Mouse (Mus musculus) macrophage (primary cell): ENCODE measurements around the gene Dnajc5. TPM values are rescaled to one million over a fixed set of nuclear protein-coding genes. Genes with fewer than 3 reads are reported as not detected.
A peak's percentile ranks its signal among the peaks of the same experiment; 100 is the strongest.

ENCODE experiments used
- H3K27ac ChIP-seq: fragments of 350-480 bp; formaldehyde crosslinking; 2 replicates; pipeline ENCODE4 v1.9.0; 2021
- H3K36me3 ChIP-seq: fragments of 350-480 bp; formaldehyde crosslinking; 2 replicates; pipeline ENCODE4 v1.9.0; 2021; ENCODE audit errors: inconsistent target
- H3K4me3 ChIP-seq: fragments of 350-480 bp; formaldehyde crosslinking; 2 replicates; pipeline ENCODE4 v1.9.0; 2021; ENCODE audit errors: inconsistent target
- H3K79me2 ChIP-seq: fragments of 350-480 bp; formaldehyde crosslinking; 2 replicates; pipeline ENCODE4 v1.9.0; 2021; ENCODE audit errors: inconsistent target
- WGBS: methylation state at CpG from one replicate; pipeline ENCODE4 v1.1.7; 2026; ENCODE audit warnings: inconsistent platforms; ENCODE audit not compliant: missing documents; 5-methylcytosine and 5-hydroxymethylcytosine counted together
- polyA plus RNA-seq: library from polyadenylated mRNA; stranded (reverse); fragments of 250-400 nt; gene quantifications from 3 replicates; pipeline ENCODE4 v1.2.4, GENCODE M21; 2018; ENCODE audit warnings: inconsistent platforms

Dnajc5 gene
- polyA plus RNA-seq, 1 experiment from 2014 or later = 50.7 TPM

DNA sequence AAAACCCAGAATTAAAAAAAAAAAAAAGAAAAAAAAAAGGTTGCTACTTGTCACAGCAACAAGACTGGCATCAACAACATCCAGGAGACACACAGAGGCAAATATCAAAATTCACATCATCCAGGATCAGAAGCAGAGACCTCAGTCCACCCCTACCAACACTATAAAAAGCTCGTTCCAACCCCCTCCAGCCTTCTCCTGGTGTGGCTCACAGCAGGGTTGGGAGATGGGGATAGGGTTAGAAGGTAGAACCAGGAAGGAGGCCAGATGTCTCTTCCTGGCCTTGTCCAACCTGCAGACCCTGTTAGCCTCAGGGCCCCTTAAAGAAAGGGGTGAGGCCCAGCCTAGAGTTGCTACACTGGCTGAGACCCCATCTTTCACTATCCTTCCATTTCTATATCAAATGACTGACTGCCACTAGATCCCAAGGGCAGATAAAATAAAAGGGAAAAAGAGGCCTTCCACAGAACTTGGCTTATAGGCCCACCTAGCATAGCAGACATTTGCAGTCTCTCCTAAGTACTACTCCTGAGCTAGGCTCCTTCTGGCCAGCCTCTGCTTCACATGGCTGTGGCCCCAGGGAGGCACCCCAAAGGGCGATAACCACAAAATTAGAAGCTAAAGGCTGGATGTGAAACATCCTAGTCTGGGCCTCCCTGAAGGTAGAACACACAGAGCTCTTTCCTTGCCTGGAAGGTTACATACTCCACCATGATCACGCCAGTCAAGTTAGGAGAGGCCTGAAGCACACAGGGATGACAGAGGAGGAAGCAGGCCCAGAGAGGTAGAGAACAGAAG lies 63.4 kb downstream of the Dnajc5 start:
- Histone ChIP-seq H3K36me3 (peaks cover 30% of the 10 kb centered on the region), H3K79me2 (peaks cover 23% of the 10 kb centered on the region), H3K27ac (no peak overlapping the region), H3K4me3 (no peak overlapping the region)
- WGBS = 96% methylated on average over 3 of the region's 3 CpGs

DNA sequence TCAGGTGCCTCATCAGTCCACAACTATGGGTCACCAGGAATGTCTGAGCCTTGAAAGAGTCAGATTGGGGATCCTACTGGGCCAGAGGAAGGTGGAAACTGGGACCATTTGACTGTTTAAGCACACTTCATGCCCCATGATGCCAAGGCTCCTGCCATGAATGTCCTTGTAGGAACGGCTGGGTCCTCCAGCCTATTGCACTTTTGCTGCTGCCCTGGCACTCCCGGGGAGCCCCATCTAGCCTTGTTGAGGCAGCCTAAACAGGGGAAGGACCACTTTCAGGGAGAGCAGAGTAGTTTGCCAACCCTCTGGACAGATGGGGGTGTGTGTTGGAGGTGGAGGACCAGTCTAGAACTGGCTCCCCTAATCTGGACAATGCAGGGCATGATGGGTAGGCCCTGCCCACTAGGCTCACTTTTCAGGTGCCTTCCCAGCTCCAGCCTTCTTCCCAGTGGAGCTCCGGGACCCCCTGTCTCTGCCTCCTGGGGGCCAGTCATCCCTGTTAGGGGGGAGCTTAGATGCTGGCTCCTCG lies 64.2 kb downstream of the Dnajc5 start, which contains the start of gene Uckl1:
Gene Uckl1 (minus strand): TSS at position 482 of the 532 bp plus-strand sequence.
- WGBS = 95% methylated on average over 4 of the region's 4 CpGs
- Histone ChIP-seq H3K36me3 (peaks cover 34% of the 10 kb centered on the region), H3K4me3 (no peak within 1 kb of the TSS), H3K27ac (no peak within 1 kb of the TSS), H3K79me2 (peaks cover 15% of the 10 kb centered on the region)

DNA sequence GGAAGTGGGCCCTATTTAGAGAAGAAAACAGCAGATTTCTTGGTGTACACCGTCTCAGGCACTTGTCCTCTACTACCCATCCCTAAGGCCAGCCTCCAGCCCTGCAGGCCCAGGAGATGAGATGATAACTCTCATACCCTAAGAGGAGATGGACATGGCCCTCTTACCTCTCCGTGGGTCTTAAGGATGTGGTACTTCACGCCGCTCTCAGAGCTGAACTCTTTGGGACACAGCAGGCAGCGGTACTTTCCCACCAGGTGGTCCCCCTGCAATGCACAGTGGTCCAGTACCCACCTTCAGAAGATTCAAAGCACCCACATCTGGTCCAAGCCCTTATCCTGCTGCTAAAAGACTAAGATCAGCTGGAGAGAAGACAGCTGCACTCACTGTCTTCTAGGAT lies 65.2 kb downstream of the Dnajc5 start:
- Histone ChIP-seq H3K79me2 (peaks cover 5% of the 10 kb centered on the region), H3K27ac (no peak overlapping the region), H3K36me3 (peaks cover 34% of the 10 kb centered on the region), H3K4me3 (no peak overlapping the region)
- WGBS = 87% methylated on average over 5 of the region's 5 CpGs

DNA sequence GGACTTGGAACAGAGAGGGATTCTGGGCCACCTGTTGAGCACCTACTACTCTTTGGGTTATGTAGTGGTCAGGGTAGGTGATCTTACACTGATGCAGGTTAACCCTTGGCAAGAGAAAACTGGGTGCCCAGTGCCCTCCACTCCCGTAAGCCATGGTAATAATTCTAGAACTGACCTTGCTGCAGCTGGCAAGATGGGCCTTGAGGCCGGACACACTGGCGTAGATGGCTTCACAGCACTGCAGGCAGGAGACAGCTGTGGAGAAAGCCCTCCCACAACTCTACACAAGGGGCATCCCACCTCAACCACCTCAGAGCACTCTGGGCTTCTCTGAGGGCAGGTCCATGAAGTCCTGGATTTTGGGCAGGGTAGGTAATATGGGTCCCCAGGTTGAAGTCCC lies 65.8 kb downstream of the Dnajc5 start:
- Histone ChIP-seq H3K27ac (no peak overlapping the region), H3K4me3 (no peak overlapping the region), H3K79me2 (no peaks in the 10 kb centered on the region), H3K36me3 (peaks cover 34% of the 10 kb centered on the region)
- WGBS = 93% methylated on average over 3 of the region's 3 CpGs

DNA sequence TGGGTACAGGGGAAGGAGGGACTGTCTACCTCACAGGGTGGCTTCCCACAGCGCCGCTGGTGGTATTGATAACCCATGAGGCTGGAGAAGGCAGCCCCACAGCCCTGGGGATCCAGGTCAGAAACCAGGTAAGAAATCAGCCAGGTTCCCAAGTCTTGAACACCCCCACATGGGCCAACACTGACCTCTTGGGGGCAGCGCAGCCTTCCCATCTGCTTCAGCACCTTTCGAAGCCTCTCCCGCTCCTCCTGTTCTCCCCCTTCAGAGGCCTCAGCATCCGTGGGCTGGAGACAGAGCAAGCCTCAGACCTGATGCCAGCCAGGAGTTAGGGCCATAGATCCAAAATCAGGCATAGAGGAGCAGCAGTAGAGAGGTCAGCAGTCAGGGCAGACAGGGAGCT lies 67.5 kb downstream of the Dnajc5 start:
- peaks cover 34% of the 10 kb centered on the region for H3K36me3 ChIP-seq
- no peak overlapping the region for H3K27ac ChIP-seq
- no peak overlapping the region for H3K4me3 ChIP-seq
- no peaks in the 10 kb centered on the region for H3K79me2 ChIP-seq
- 92% methylated on average over 6 of the region's 6 CpGs for WGBS

DNA sequence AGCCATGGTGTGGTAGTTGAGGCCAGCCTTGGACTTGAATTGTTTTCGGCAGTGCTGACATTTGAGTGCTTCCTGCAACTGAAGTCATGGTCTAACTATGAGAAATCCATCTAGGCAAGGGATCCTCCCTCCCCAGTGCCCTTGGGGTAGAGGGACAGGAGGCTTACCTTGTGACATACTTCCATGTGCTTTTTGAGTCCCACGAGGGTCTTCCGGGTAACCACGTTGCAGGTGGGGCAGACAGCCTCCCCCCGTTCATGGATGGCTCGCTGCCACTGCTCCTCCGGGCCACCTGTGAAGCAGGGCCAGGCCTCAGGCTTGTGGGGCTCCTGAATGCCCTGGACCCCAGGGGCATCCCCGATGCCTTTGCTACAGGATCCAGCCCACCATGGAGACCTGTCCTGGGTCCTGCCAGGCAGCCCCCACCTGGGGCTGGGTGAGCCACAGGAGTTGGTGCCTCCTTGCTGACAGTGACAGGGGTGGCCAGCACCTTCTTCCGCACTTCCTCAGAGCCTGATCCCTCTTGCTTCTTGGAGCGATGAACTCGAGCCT lies 68.0 kb downstream of the Dnajc5 start:
- H3K36me3 ChIP-seq = peaks cover 34% of the 10 kb centered on the region
- 87% methylated on average over 11 of the region's 11 CpGs for WGBS

DNA sequence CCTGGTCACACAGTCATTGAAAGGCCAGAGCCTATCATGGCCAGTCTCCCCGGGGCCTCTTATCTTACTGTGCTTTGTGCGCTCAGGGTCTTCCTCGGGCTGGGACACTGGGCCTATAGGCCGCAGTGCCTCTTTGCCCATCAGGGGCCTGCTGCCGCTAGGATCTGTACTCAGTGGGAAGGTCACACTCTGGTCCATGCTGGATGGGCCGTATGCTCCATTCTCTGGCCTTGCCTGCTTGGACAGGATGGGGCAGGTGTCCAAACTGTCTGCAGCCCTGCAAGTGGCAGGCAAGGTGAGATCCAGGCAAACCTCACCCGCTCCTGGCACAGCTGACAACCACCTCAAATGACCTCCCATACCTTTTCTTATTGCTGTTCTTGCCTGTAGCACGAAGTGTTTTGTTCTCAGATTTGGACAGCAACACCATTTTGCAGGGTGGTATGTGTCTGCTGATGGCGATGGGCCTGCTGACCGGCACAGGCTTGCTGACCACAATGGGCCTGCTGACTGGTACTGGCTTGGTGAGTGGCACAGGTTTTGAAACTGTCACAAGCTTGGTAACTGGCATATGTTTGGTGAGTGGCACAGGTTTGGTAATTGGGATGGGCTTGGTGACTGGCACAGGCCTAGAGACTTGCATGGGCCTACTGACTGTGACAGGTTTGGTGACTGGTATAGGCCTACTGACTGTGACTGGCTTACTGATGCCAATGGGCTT lies 68.9 kb downstream of the Dnajc5 start:
- H3K36me3 ChIP-seq = peaks cover 34% of the 10 kb centered on the region
- no peaks in the 10 kb centered on the region for H3K79me2 ChIP-seq
- no peak overlapping the region for H3K4me3 ChIP-seq
- WGBS = 96% methylated on average over 10 of the region's 10 CpGs
- no peak overlapping the region for H3K27ac ChIP-seq

More for the DNA sequence above, 68.0 kb downstream of the Dnajc5 start:
- no peaks in the 10 kb centered on the region for H3K79me2 ChIP-seq
- H3K4me3 ChIP-seq = no peak overlapping the region
- no peak overlapping the region for H3K27ac ChIP-seq

DNA sequence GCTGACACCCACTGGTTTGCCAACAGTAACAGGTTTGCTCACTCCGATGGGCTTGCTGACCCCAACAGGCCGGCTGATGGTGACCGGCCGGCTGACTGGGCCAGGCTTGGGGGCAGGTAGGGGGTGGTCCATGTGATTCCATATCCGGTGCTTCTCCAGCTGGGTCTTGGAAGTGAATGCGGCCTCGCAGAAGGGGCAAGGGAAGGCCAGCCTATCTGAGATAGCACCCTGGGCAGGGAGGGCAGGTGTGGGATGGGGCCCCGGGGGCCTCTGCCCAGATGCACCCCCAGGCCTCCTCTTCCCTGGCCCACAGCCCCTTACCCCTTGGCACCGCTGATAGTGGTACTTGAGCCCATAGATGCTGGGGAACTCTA lies 69.4 kb downstream of the Dnajc5 start:
- Histone ChIP-seq H3K4me3 (no peak overlapping the region), H3K36me3 (peaks cover 34% of the 10 kb centered on the region), H3K79me2 (no peaks in the 10 kb centered on the region), H3K27ac (no peak overlapping the region)
- WGBS = 94% methylated on average over 8 of the region's 9 CpGs

DNA sequence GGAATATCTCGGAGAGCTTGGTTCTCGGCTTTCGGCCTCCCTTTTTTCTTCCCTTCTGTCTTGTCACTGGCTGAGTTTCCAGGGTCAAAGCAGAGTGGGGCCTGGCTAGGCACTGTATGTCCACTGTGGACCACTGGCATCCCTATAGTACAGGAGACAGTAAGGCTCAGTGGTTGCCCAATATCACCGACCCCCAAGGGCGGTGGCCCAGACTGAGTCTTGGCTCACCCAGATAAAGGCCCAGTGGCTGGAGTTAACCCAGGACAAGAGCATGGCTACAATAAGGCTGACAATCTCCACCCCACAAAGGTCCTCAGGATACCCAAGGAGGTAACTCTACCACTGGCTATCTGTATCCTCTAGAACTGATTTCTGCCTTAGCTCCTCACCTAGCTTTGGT lies 70.2 kb downstream of the Dnajc5 start:
- Histone ChIP-seq H3K36me3 (peaks cover 30% of the 10 kb centered on the region), H3K4me3 (no peak overlapping the region), H3K79me2 (no peaks in the 10 kb centered on the region), H3K27ac (no peak overlapping the region)
- 86% methylated on average over 5 of the region's 5 CpGs for whole genome bisulfite sequencing

DNA sequence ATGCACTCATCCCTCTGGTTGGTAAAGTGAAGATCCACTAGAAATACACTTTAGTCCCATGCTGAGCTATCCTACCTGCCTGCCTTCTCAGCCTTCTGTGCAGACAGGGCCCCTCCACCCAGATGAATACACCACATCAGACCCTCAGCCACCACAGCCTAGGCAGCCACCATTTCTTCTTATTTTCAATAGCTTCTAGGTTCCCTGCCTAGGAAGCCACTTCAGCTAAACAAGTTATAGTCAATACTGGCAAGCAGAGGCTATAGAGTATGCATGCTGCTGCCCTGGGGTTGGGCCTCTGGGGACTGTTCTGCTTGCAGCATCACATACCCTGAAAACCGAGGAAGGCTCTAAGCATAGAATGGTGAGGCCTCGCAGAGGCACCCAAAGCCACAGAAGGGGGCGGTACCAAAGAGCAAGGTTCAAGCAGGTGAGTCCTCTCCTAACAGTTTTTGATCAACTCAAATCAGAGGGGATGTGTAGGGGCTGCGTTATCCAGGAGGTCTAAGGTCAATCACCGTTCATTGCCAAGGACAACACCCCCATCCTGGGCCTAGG lies 71.3 kb downstream of the Dnajc5 start, which contains the start of gene Prpf6:
Gene Prpf6 (plus strand): TSS at position 341 of the 558 bp plus-strand sequence.
- Histone ChIP-seq H3K36me3 (peaks cover 20% of the 10 kb centered on the region), H3K4me3 (peak within 1 kb of the TSS; percentile 45), H3K27ac (no peak within 1 kb of the TSS), H3K79me2 (no peaks in the 10 kb centered on the region)
- 25% methylated on average over 5 of the region's 5 CpGs for WGBS

DNA sequence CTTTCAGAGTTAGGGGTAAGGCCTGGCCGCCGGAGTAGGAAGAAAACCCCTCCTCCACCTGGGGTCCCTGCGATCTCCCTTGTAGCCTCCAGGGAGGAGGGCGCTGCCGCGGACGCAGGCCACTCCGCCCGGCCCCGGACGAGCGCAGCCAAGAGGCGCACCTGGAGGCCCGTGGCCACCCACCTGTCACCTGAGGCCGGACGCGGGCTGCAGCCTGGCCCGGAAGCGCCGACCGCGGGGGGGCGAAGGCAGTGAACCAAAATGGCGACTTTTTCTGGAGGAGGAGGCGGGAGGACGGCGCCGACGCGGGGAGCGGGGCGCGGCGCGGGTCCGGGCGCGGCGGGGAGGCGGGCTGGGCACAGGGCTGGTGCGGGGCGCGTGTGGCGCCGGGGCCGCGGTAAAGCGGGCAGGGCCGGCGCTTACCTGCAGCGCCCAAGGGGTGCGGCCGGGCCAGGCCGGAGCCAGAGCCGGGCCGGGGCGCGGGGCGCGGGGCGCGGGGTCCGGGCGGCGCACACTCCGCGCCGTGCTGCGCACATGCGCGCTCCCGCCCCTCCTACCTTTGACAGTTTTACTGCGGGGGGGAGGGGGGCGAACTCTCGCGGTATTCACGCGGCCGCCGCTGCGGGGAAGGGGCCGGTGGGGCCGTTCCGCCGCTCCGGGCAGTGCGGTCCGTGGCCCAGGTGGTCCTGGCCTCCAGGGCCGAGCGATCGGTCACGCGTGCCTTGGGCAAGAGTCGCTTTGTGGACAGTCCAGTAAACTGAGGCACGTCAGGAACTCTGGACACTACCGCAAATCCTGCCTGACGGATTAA lies 72.2 kb downstream of the Dnajc5 start, which contains the start of gene Zfp512b:
Gene Zfp512b (minus strand): TSS at position 573 of the 811 bp plus-strand sequence.
- peak within 1 kb of the TSS; percentile 45 for H3K4me3 ChIP-seq
- H3K79me2 ChIP-seq = no peaks in the 10 kb centered on the region
- no peak within 1 kb of the TSS for H3K27ac ChIP-seq
- H3K36me3 ChIP-seq = peaks cover 14% of the 10 kb centered on the region; the same call in 1 of the 2 replicates
- WGBS = 1% methylated on average over 95 of the region's 97 CpGs

DNA sequence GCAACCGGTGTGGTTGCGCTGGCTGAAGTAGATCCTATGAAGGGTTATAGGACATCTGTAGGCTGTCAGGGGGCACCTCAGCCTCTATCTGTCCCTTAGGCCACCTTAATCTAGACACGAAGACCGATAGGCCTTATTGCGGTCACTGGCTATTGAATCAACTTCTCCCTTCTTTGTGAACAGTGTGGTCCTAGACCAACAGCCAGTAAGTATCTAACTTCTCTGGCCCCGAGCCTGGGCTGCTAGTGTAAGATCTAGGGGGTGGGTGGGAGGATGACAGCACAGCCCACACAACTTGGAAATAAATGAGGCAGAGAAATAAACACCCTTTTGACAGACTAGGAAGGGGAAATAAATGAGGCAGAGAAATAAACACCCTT lies 72.7 kb downstream of the Dnajc5 start:
- H3K27ac ChIP-seq = no peak overlapping the region
- no peaks in the 10 kb centered on the region for H3K79me2 ChIP-seq
- WGBS = 14% methylated on average over 6 of the region's 6 CpGs
- H3K4me3 ChIP-seq = peak overlapping the region; percentile 35
- H3K36me3 ChIP-seq = peaks cover 8% of the 10 kb centered on the region; the same call in 1 of the 2 replicates

DNA sequence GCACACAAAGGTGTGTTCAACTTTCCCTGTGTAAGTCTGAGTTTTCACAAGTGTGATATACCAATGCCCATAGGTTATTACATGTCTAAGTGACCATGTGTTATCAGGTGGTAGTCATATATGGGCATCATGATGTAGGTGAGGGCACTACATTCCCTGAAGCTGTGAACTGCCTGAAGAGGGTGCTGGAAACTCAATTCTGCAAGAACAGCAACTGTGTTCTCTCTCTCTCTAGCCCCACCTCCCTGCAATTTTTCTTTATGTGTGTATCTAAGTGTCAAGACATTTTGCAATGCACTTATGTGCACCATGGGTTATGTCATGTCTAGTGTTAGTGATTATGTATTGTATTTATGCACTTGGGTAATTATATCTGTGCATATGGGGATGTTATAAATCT lies 73.7 kb downstream of the Dnajc5 start:
- Histone ChIP-seq H3K4me3 (no peak overlapping the region), H3K79me2 (no peaks in the 10 kb centered on the region), H3K36me3 (peaks cover 2% of the 10 kb centered on the region; the same call in 1 of the 2 replicates), H3K27ac (no peak overlapping the region)
